Mouse (Mus musculus): Measurements from ENCODE around the gene Olfr54. TPM values are rescaled to one million over a fixed set of nuclear protein-coding genes. Genes with fewer than 3 reads are reported as not detected.

Gene Olfr54
- total RNA-seq, 2 experiments from 2014 or later = not detected

- intact Hi-C loops (cut with DNase I; ENCODE audit: low total_unique reads) = loop anchor here (10.0 kb wide), 1 partner anchor 228 kb away; no protein-coding TSS in a partner anchor
- no peak for DNase-seq
These were observed 49.2 kb downstream of the Olfr54 start for GRCm38 (mm10) chr11:51063276-51063675.

GRCm38 (mm10) chr11:51063841-51064240 is 49.8 kb downstream of the Olfr54 start:
- intact Hi-C loops (cut with DNase I; ENCODE audit: low total_unique reads) = loop anchor here (10.0 kb wide), 1 partner anchor 229 kb away; no protein-coding TSS in a partner anchor
- no peak for DNase-seq

Other genes with a start within 250 kb of the Olfr54 start
- 1 to 10 TPM; 6.8 to 8.0 TPM for gene Zfp354c, start 186.5 kb upstream of the Olfr54 start, total RNA-seq (2021)
- gene Zfp879, start 172.7 kb upstream of the Olfr54 start, total RNA-seq (2021) = 1 to 10 TPM in 1 of 2 experiments, under 1 TPM in 1; 0.92 to 1.0 TPM
- gene Grm6, start 163.6 kb upstream of the Olfr54 start, total RNA-seq (2021) = not detected
- 1 to 10 TPM in 1 of 2 experiments, under 1 TPM in 1; 0.73 to 1.0 TPM for gene Zfp454, start 126.6 kb upstream of the Olfr54 start, total RNA-seq (2021)
- gene Zfp2, start 98.1 kb upstream of the Olfr54 start, total RNA-seq (2021) = 1 to 10 TPM; 1.9 to 2.4 TPM
- 1 to 10 TPM in 1 of 2 experiments, under 1 TPM in 1; 0.64 to 1.3 TPM for gene Zfp354b, start 82.6 kb upstream of the Olfr54 start, total RNA-seq (2021)
- not detected for gene 4933414I15Rik, start 70.5 kb upstream of the Olfr54 start, total RNA-seq (2021)
- not detected for gene Prop1, start 60.5 kb upstream of the Olfr54 start, total RNA-seq (2021)
- gene Olfr1378, start 47.7 kb upstream of the Olfr54 start, total RNA-seq (2021) = not detected
- not detected for gene Olfr1377, start 32.3 kb upstream of the Olfr54 start, total RNA-seq (2021)
- gene Olfr51, start 10.6 kb upstream of the Olfr54 start, total RNA-seq (2021) = not detected
- gene Olfr1375, start 33.9 kb downstream of the Olfr54 start, total RNA-seq (2021) = not detected
- gene Zfp354a, start 45.0 kb downstream of the Olfr54 start, total RNA-seq (2021) = 1 to 10 TPM; 1.7 to 1.9 TPM
- not detected for gene Gm12569, start 206.2 kb downstream of the Olfr54 start, total RNA-seq (2021)
- gene Clk4, start 247.5 kb downstream of the Olfr54 start, total RNA-seq (2021) = 10 to 100 TPM; 27.1 to 43.5 TPM
- not detected for gene BC049762, start 248.8 kb downstream of the Olfr54 start, total RNA-seq (2021)

All from gastrocnemius, postnatal 14 days (tissue).